Mouse (Mus musculus) CH12.LX (cell line): ENCODE measurements at regions not wholly inside any gene's neighbourhood (a gene's known extent, or its start where the extent isn't known, plus 50 kb on each side); places are given as distances from the start of the nearest gene placed in this dataset.

Experiments
- EP300 ChIP-seq: IDR thresholded peaks from 2 replicates; pipeline ENCODE4 v1.6.1; 2011; ENCODE audit warnings: low read length, improper control_type of control experiment
- POLR2A ChIP-seq: IDR thresholded peaks from 2 replicates; pipeline ENCODE4 v1.6.1; 2011; ENCODE audit warnings: low read depth, mild to moderate bottlenecking, improper control_type of control experiment, low read length
- RCOR1 ChIP-seq: conservative IDR thresholded peaks from 2 replicates; pipeline ENCODE4 v1.6.1; 2012; ENCODE audit warnings: low read depth, mild to moderate bottlenecking, inconsistent platforms, low read length, improper control_type of control experiment
- SIN3A ChIP-seq: IDR thresholded peaks from 2 replicates; pipeline ENCODE4 v1.6.1; 2012; ENCODE audit warnings: low read length, improper control_type of control experiment, inconsistent platforms
- USF1 ChIP-seq: IDR thresholded peaks from 2 replicates; pipeline ENCODE4 v1.6.1; 2014; ENCODE audit warnings: low read depth, mild to moderate bottlenecking, inconsistent platforms, low read length, improper control_type of control experiment
- ZMIZ1 ChIP-seq: IDR thresholded peaks from 2 replicates; pipeline ENCODE4 v1.6.1; 2012; ENCODE audit warnings: low read depth, mild to moderate bottlenecking, inconsistent platforms, low read length, improper control_type of control experiment

DNA sequence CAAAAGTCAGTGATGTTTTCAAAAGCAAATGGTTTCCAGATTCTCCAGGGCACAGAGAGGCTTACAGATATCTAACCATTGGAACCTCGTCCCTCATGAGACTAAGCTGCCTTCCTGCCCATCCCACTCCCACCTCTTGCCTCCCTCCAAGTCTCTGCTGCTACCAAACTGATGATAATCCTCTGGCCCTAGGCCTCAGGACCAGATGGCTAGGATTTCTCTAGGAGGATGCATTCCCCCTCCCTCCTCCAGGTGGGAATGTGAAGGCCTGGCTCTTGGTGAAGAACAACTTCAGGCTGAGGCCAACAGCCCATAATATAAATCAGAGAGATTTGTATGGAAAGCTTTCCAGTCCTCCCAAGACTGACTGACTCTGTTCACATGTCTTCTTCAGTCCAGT, 198.9 kb upstream of the Cdh5 start:
- TF ChIP-seq POLR2A (no peak), EP300 (no peak), SIN3A (no peak), ZMIZ1 (no peak), RCOR1 (no peak), USF1 (no peak)
